15 mouse cellular contexts compared by ENCODE assay signal in the genomic region with DNA sequence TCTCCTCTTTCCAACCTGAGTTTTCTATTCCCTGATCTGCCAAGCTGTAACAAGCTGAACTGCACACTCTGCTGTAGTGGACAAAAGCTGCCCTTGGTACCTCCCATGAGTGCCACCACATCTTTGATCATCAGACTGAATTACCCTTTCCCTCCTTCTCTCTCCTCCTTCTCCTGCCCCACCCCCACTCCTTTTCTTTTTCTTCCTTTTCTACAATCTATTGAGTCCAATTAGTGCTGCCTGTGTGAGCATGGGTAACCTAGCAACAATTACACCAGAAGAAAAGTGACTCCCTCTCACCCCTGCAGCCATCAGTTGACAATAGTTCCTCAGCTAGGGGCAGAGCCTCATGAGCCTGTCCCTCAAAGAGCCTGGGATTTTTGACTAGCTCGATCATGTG. TPM values are rescaled to one million over a fixed set of nuclear protein-coding genes. Genes with fewer than 3 reads are reported as not detected.
DNase-seq lines count a peak whose midpoint lies in the region; ATAC-seq lines count a peak whose summit lies in the region.
"Had no signal": no experiment of that assay in that cellular context is flagged by ENCODE, and none has a peak within 500 bp of the region (broad histone marks: within the 10 kb centered on the region; RNA-seq: fewer than 3 reads in every experiment).

No protein-coding gene starts in this region.

- WGBS in heart, embryonic 11.5 days (ENCODE audit: insufficient replicate concordance), result 83% methylated on average over 1 of the region's 1 CpGs
- 12% methylated on average over 1 of the region's 1 CpGs for WGBS in forebrain, embryonic 12.5 days
- WGBS in midbrain, embryonic 12.5 days, result 16% methylated on average over 1 of the region's 1 CpGs

- no peaks in the 10 kb centered on the region for H3K36me3 ChIP-seq in heart, embryonic 11.5 days (ENCODE audit: control insufficient read depth, insufficient read depth, low read length)
- H3K36me3 ChIP-seq in forebrain, embryonic 12.5 days (replicated peaks), result no peaks in the 10 kb centered on the region
- H3K36me3 ChIP-seq in midbrain, embryonic 12.5 days, result no peaks in the 10 kb centered on the region
- H3K36me3 ChIP-seq: heart, embryonic 12.5 days; lung, embryonic 15.5 days had no signal

- H3K4me2 ChIP-seq in heart, embryonic 11.5 days, result no peak overlapping the region
- 0 out of 2 replicates have a peak overlapping the region, but pooled peaks have one; percentile 4 for H3K4me2 ChIP-seq in forebrain, embryonic 12.5 days
- H3K4me2 ChIP-seq in midbrain, embryonic 12.5 days (replicated peaks), result peak overlapping the region; percentile 15
- H3K4me2 ChIP-seq: heart, embryonic 12.5 days; lung, embryonic 15.5 days had no signal

- no peak overlapping the region for H3K27ac ChIP-seq in heart, embryonic 11.5 days (ENCODE audit: low read depth, low read length)
- peak overlapping the region; percentile 85 for H3K27ac ChIP-seq in forebrain, embryonic 12.5 days
- peak overlapping the region; percentile 66 for H3K27ac ChIP-seq in midbrain, embryonic 12.5 days (replicated peaks)
- H3K27ac ChIP-seq: lung, embryonic 15.5 days had no signal

- H3K9ac ChIP-seq in heart, embryonic 11.5 days (ENCODE audit: low read depth, low read length), result no peak overlapping the region
- no peak overlapping the region for H3K9ac ChIP-seq in forebrain, embryonic 12.5 days
- no peak overlapping the region for H3K9ac ChIP-seq in midbrain, embryonic 12.5 days (replicated peaks)
- H3K9ac ChIP-seq: heart, embryonic 12.5 days; lung, embryonic 15.5 days had no signal

- DNase-seq in heart, adult 11 months, result peak; percentile 73
- DNase-seq in brain, adult 2 months (ENCODE audit: low read depth, low spot score), result peak; percentile 22
- DNase-seq in urinary bladder, postnatal 10 days (ENCODE audit: low spot score), result no peak
- DNase-seq in layer of hippocampus, adult 8-10 months (ENCODE audit: low spot score in 2 of 2), result no peak
- no peak for DNase-seq in urinary bladder, postnatal 36 days (ENCODE audit: low spot score in 2 of 2)
- DNase-seq: adrenal gland, adult 2 months; cerebellum, postnatal 25 days; kidney, adult 8-10 months; layer of hippocampus, adult 9-11 months; right cerebral cortex, postnatal 14 days had no signal

- H3K27me3 ChIP-seq in heart, embryonic 11.5 days (ENCODE audit: control insufficient read depth, insufficient read depth, low read length), result no peaks in the 10 kb centered on the region
- H3K27me3 ChIP-seq in forebrain, embryonic 12.5 days, result no peaks in the 10 kb centered on the region
- no peaks in the 10 kb centered on the region for H3K27me3 ChIP-seq in midbrain, embryonic 12.5 days
- H3K27me3 ChIP-seq: heart, embryonic 12.5 days; lung, embryonic 15.5 days had no signal

- H3K9me3 ChIP-seq in heart, embryonic 11.5 days (replicated peaks; ENCODE audit: control insufficient read depth, low read length), result no peaks in the 10 kb centered on the region
- no peaks in the 10 kb centered on the region for H3K9me3 ChIP-seq in forebrain, embryonic 12.5 days
- no peaks in the 10 kb centered on the region for H3K9me3 ChIP-seq in midbrain, embryonic 12.5 days
- H3K9me3 ChIP-seq: heart, embryonic 12.5 days; lung, embryonic 15.5 days had no signal

- ATAC-seq in heart, embryonic 11.5 days (replicated peaks; ENCODE audit: insufficient number of reproducible peaks, low FRiP score, low TSS enrichment), result no peak
- peak; percentile 77 for ATAC-seq in forebrain, embryonic 12.5 days (ENCODE audit: low FRiP score)
- peak; percentile 79 for ATAC-seq in midbrain, embryonic 12.5 days (ENCODE audit: low FRiP score, low read depth)

- H3K4me1 ChIP-seq in heart, embryonic 11.5 days (ENCODE audit: control insufficient read depth, insufficient read depth, low read length), result peaks cover 10% of the 10 kb centered on the region
- H3K4me1 ChIP-seq in forebrain, embryonic 12.5 days, result peaks cover 36% of the 10 kb centered on the region
- H3K4me1 ChIP-seq in midbrain, embryonic 12.5 days, result peaks cover 35% of the 10 kb centered on the region

- no peak overlapping the region for H3K4me3 ChIP-seq in heart, embryonic 11.5 days (ENCODE audit: low read depth, low read length)
- H3K4me3 ChIP-seq in forebrain, embryonic 12.5 days (replicated peaks), result no peak overlapping the region
- no peak overlapping the region for H3K4me3 ChIP-seq in midbrain, embryonic 12.5 days
- H3K4me3 ChIP-seq: heart, embryonic 12.5 days; lung, embryonic 15.5 days had no signal

RNA-seq across cellular contexts. Expression of gene Ppt1, which starts 4.2 kb away (rescaled TPM):
- polyA plus RNA-seq in heart, embryonic 11.5 days (2014; fragmentation: Nextera tagmentation; extraction: Ambion mirVana), result 61.8 and 66.4 TPM in 2 replicates
- 69.4 and 70.1 TPM in 2 replicates for polyA plus RNA-seq in forebrain, embryonic 12.5 days (2016; fragmentation: Nextera tagmentation; extraction: Ambion mirVana)
- polyA plus RNA-seq in midbrain, embryonic 12.5 days (2016; fragmentation: Nextera tagmentation; extraction: Ambion mirVana), result 67.4 and 72.8 TPM in 2 replicates
- 100 to 1,000 TPM in 3 of 4 experiments, 10 to 100 TPM in 1; 91.5 to 118 (median 113) TPM for total RNA-seq in layer of hippocampus, adult 8-10 months (2022)

RNA-seq across cellular contexts. Expression of gene Cap1, which starts 54.0 kb away (rescaled TPM):
- 54.1 and 54.8 TPM in 2 replicates for polyA plus RNA-seq in heart, embryonic 11.5 days (2014; fragmentation: Nextera tagmentation; extraction: Ambion mirVana)
- polyA plus RNA-seq in forebrain, embryonic 12.5 days (2016; fragmentation: Nextera tagmentation; extraction: Ambion mirVana), result 28.1 and 44.4 TPM in 2 replicates
- 58.6 and 67.5 TPM in 2 replicates for polyA plus RNA-seq in midbrain, embryonic 12.5 days (2016; fragmentation: Nextera tagmentation; extraction: Ambion mirVana)
- 100 to 1,000 TPM; 280 to 333 (median 312) TPM for total RNA-seq in layer of hippocampus, adult 8-10 months (2022)

Comparison
In these comparisons a context has a peak if more than half of its experiments do, and no peak if none do; other contexts are left out.
1. DNase-seq: peak in heart, adult 11 months (single experiment) and brain, adult 2 months (single experiment); none in urinary bladder, postnatal 10 days (single experiment), layer of hippocampus, adult 8-10 months (0 of 2) and urinary bladder, postnatal 36 days (0 of 2).